Mouse (Mus musculus) heart, embryonic 10.5 days (tissue): ENCODE measurements around the gene Gm20388. TPM values are rescaled to one million over a fixed set of nuclear protein-coding genes. Genes with fewer than 3 reads are reported as not detected.

Experiments used
- DNase-seq: peaks from one replicate; pipeline ENCODE4 v3.0.0-alpha.2; 2017; ENCODE audit warnings: low spot score
- H3K27ac ChIP-seq: fragments of 300-500 bp; sonication (generic); 2 replicates; pipeline ENCODE4 v1.5.1; 2016; ENCODE audit warnings: mild to moderate bottlenecking
- H3K27me3 ChIP-seq: fragments of 300-500 bp; sonication (generic); 2 replicates; pipeline ENCODE4 v1.6.1; 2016; ENCODE audit warnings: mild to moderate bottlenecking; ENCODE audit not compliant: poor library complexity, insufficient read depth, severe bottlenecking
- H3K36me3 ChIP-seq: fragments of 300-500 bp; sonication (generic); 2 replicates; pipeline ENCODE4 v1.6.1; 2016; ENCODE audit warnings: mild to moderate bottlenecking, moderate library complexity
- H3K4me1 ChIP-seq: fragments of 300-500 bp; sonication (generic); 2 replicates; pipeline ENCODE4 v1.6.1; 2016; ENCODE audit warnings: mild to moderate bottlenecking
- H3K4me3 ChIP-seq: fragments of 300-500 bp; sonication (generic); 2 replicates; pipeline ENCODE4 v1.5.1; 2016; ENCODE audit warnings: mild to moderate bottlenecking, moderate library complexity
- H3K9me3 ChIP-seq: fragments of 300-500 bp; sonication (generic); 2 replicates; pipeline ENCODE4 v1.6.1; 2016; ENCODE audit warnings: mild to moderate bottlenecking, moderate library complexity
- WGBS: fragments of 180-500 bp; shearing (Covaris S2); methylation state at CpG from one replicate; pipeline ENCODE4 v1.1.7; 2016; 5-methylcytosine and 5-hydroxymethylcytosine counted together
- polyA plus RNA-seq: library from polyadenylated mRNA; unstranded; fragments of >200 nt; fragmentation: Nextera tagmentation; extraction: Ambion mirVana; gene quantifications from 2 replicates; pipeline ENCODE4 v1.2.1, GENCODE M21; 2016

Gene Gm20388
- polyA plus RNA-seq, 1 experiment from 2014 or later = 4.5 TPM

GRCm38 (mm10) chr8:123004033-123004922 is 3093.6 kb downstream of the Gm20388 start:
- 67% methylated on average over 14 of the region's 14 CpGs for WGBS
- no peaks in the 10 kb centered on the region for H3K9me3 ChIP-seq
- no peak overlapping the region for H3K4me3 ChIP-seq
- DNase-seq = no peak
- H3K4me1 ChIP-seq = peaks cover 43% of the 10 kb centered on the region
- no peaks in the 10 kb centered on the region for H3K27me3 ChIP-seq
- H3K27ac ChIP-seq = no peak overlapping the region
- no peaks in the 10 kb centered on the region for H3K36me3 ChIP-seq

GRCm38 (mm10) chr8:123005328-123005727 is 3094.7 kb downstream of the Gm20388 start:
- H3K4me1 ChIP-seq = peaks cover 52% of the 10 kb centered on the region
- 57% methylated on average over 3 of the region's 3 CpGs for WGBS
- DNase-seq = no peak
- H3K4me3 ChIP-seq = no peak overlapping the region
- no peak overlapping the region for H3K27ac ChIP-seq
- no peaks in the 10 kb centered on the region for H3K36me3 ChIP-seq
- no peaks in the 10 kb centered on the region for H3K27me3 ChIP-seq
- no peaks in the 10 kb centered on the region for H3K9me3 ChIP-seq

GRCm38 (mm10) chr8:123005805-123006204 is 3095.2 kb downstream of the Gm20388 start:
- Histone ChIP-seq H3K27me3 (no peaks in the 10 kb centered on the region), H3K9me3 (no peaks in the 10 kb centered on the region), H3K27ac (no peak overlapping the region), H3K4me1 (peaks cover 53% of the 10 kb centered on the region), H3K36me3 (no peaks in the 10 kb centered on the region), H3K4me3 (no peak overlapping the region)
- WGBS = 84% methylated on average over 5 of the region's 5 CpGs
- no peak for DNase-seq

GRCm38 (mm10) chr8:123011321-123011720 is 3100.7 kb downstream of the Gm20388 start:
- H3K4me1 ChIP-seq = peaks cover 28% of the 10 kb centered on the region
- no peaks in the 10 kb centered on the region for H3K27me3 ChIP-seq
- no peaks in the 10 kb centered on the region for H3K9me3 ChIP-seq
- H3K27ac ChIP-seq = no peak overlapping the region
- no peaks in the 10 kb centered on the region for H3K36me3 ChIP-seq
- DNase-seq = no peak
- no peak overlapping the region for H3K4me3 ChIP-seq

- peaks cover 47% of the 10 kb centered on the region for H3K4me1 ChIP-seq
- H3K36me3 ChIP-seq = peaks cover 4% of the 10 kb centered on the region; the same call in 1 of the 2 replicates
- no peak overlapping the region for H3K4me3 ChIP-seq
- no peak overlapping the region for H3K27ac ChIP-seq
- no peaks in the 10 kb centered on the region for H3K27me3 ChIP-seq
- WGBS = 83% methylated on average over 7 of the region's 7 CpGs
- no peak for DNase-seq
- H3K9me3 ChIP-seq = no peaks in the 10 kb centered on the region
These were observed 3103.8 kb downstream of the Gm20388 start for GRCm38 (mm10) chr8:123014429-123014828.

GRCm38 (mm10) chr8:123015074-123015473 is 3104.4 kb downstream of the Gm20388 start:
- no peak for DNase-seq
- 66% methylated on average over 3 of the region's 3 CpGs for WGBS

GRCm38 (mm10) chr8:123017143-123017542 is 3106.5 kb downstream of the Gm20388 start:
- WGBS = 90% methylated on average over 4 of the region's 4 CpGs
- Histone ChIP-seq H3K36me3 (peaks cover 4% of the 10 kb centered on the region; the same call in 1 of the 2 replicates), H3K9me3 (no peaks in the 10 kb centered on the region), H3K4me3 (no peak overlapping the region), H3K27me3 (no peaks in the 10 kb centered on the region), H3K4me1 (peaks cover 56% of the 10 kb centered on the region), H3K27ac (no peak overlapping the region)
- no peak for DNase-seq

More at GRCm38 (mm10) chr8:123015074-123015473, 3104.4 kb downstream of the Gm20388 start:
- H3K4me3 ChIP-seq = no peak overlapping the region
- no peaks in the 10 kb centered on the region for H3K9me3 ChIP-seq
- peaks cover 4% of the 10 kb centered on the region; the same call in 1 of the 2 replicates for H3K36me3 ChIP-seq
- H3K27ac ChIP-seq = no peak overlapping the region
- H3K27me3 ChIP-seq = no peaks in the 10 kb centered on the region
- peaks cover 43% of the 10 kb centered on the region for H3K4me1 ChIP-seq

GRCm38 (mm10) chr8:123018484-123019164 is 3108.0 kb downstream of the Gm20388 start:
- H3K27me3 ChIP-seq = no peaks in the 10 kb centered on the region
- no peak overlapping the region for H3K4me3 ChIP-seq
- H3K4me1 ChIP-seq = peaks cover 61% of the 10 kb centered on the region
- no peak overlapping the region for H3K27ac ChIP-seq
- peaks cover 4% of the 10 kb centered on the region; the same call in 1 of the 2 replicates for H3K36me3 ChIP-seq
- H3K9me3 ChIP-seq = no peaks in the 10 kb centered on the region
- WGBS = 81% methylated on average over 4 of the region's 4 CpGs
- no peak for DNase-seq

GRCm38 (mm10) chr8:123020084-123020483 is 3109.4 kb downstream of the Gm20388 start:
- H3K9me3 ChIP-seq = no peaks in the 10 kb centered on the region
- H3K4me3 ChIP-seq = no peak overlapping the region
- 71% methylated on average over 2 of the region's 2 CpGs for WGBS
- peaks cover 4% of the 10 kb centered on the region; the same call in 1 of the 2 replicates for H3K36me3 ChIP-seq
- no peak overlapping the region for H3K27ac ChIP-seq
- peaks cover 56% of the 10 kb centered on the region for H3K4me1 ChIP-seq
- no peak for DNase-seq
- H3K27me3 ChIP-seq = no peaks in the 10 kb centered on the region

GRCm38 (mm10) chr8:123020859-123021258 is 3110.2 kb downstream of the Gm20388 start:
- no peak overlapping the region for H3K4me3 ChIP-seq
- no peak for DNase-seq
- H3K27ac ChIP-seq = no peak overlapping the region
- peaks cover 58% of the 10 kb centered on the region for H3K4me1 ChIP-seq
- WGBS = 67% methylated on average over 2 of the region's 2 CpGs
- H3K27me3 ChIP-seq = no peaks in the 10 kb centered on the region
- H3K36me3 ChIP-seq = peaks cover 4% of the 10 kb centered on the region; the same call in 1 of the 2 replicates
- H3K9me3 ChIP-seq = no peaks in the 10 kb centered on the region

- Histone ChIP-seq H3K9me3 (no peaks in the 10 kb centered on the region), H3K4me1 (peaks cover 58% of the 10 kb centered on the region), H3K27me3 (no peaks in the 10 kb centered on the region), H3K36me3 (peaks cover 4% of the 10 kb centered on the region; the same call in 1 of the 2 replicates), H3K4me3 (no peak overlapping the region), H3K27ac (0 out of 2 replicates have a peak overlapping the region, but pooled peaks have one; percentile 48)
- no peak for DNase-seq
- WGBS = 83% methylated on average over 1 of the region's 1 CpGs
These were observed 3110.6 kb downstream of the Gm20388 start for GRCm38 (mm10) chr8:123021259-123021658.

- H3K27me3 ChIP-seq = no peaks in the 10 kb centered on the region
- 72% methylated on average over 3 of the region's 3 CpGs for WGBS
- H3K27ac ChIP-seq = no peak overlapping the region
- peaks cover 52% of the 10 kb centered on the region for H3K4me1 ChIP-seq
- H3K36me3 ChIP-seq = 0 out of 2 replicates have a peak, but pooled peaks cover under 1% of the 10 kb centered on the region
- no peaks in the 10 kb centered on the region for H3K9me3 ChIP-seq
- DNase-seq = no peak
- no peak overlapping the region for H3K4me3 ChIP-seq
These were observed 3112.1 kb downstream of the Gm20388 start for GRCm38 (mm10) chr8:123022727-123023126.

- no peak for DNase-seq
- Histone ChIP-seq H3K36me3 (0 out of 2 replicates have a peak, but pooled peaks cover 4% of the 10 kb centered on the region), H3K4me3 (no peak overlapping the region), H3K27me3 (no peaks in the 10 kb centered on the region), H3K27ac (no peak overlapping the region), H3K4me1 (peaks cover 37% of the 10 kb centered on the region), H3K9me3 (no peaks in the 10 kb centered on the region)
- WGBS = 96% methylated on average over 2 of the region's 2 CpGs
These were observed 3113.6 kb downstream of the Gm20388 start for GRCm38 (mm10) chr8:123024226-123024625.
